Mouse (Mus musculus) forebrain, postnatal 0 days (tissue): ENCODE results near the gene Fam241a. TPM values are rescaled to one million over a fixed set of nuclear protein-coding genes. Genes with fewer than 3 reads are reported as not detected.

Experiments
- ATAC-seq: fragments of 200-750 bp; cut with Nextera tagmentation; 2 replicates; pipeline ENCODE4 v1.8.0; 2017; ENCODE audit warnings: mild to moderate bottlenecking, moderate library complexity
- DNase-seq: peaks from one replicate; pipeline ENCODE4 v3.0.0-alpha.2; 2015
- H3K27ac ChIP-seq: fragments of 300-500 bp; sonication (generic); 2 replicates; pipeline ENCODE4 v1.5.1; 2014; ENCODE audit warnings: low read depth, mild to moderate bottlenecking, antibody characterized with exemption, low read length, moderate library complexity, mixed read lengths
- H3K27me3 ChIP-seq: fragments of 300-500 bp; sonication (generic); 2 replicates; pipeline ENCODE4 v1.6.1; 2014; ENCODE audit warnings: mild to moderate bottlenecking, low read length, mixed read lengths; ENCODE audit not compliant: insufficient read depth
- H3K36me3 ChIP-seq: fragments of 300-500 bp; sonication (generic); 2 replicates; pipeline ENCODE4 v1.6.1; 2014; ENCODE audit warnings: mild to moderate bottlenecking, moderate library complexity; ENCODE audit not compliant: insufficient read depth
- H3K4me1 ChIP-seq: fragments of 300-500 bp; sonication (generic); 2 replicates; pipeline ENCODE4 v1.6.1; 2014; ENCODE audit warnings: antibody characterized with exemption; ENCODE audit not compliant: insufficient read depth
- H3K4me2 ChIP-seq: fragments of 300-500 bp; sonication (generic); 2 replicates; pipeline ENCODE4 v1.6.1; 2014; ENCODE audit warnings: low read depth, mild to moderate bottlenecking, moderate library complexity
- H3K4me3 ChIP-seq: fragments of 300-500 bp; sonication (generic); 2 replicates; pipeline ENCODE4 v1.5.1; 2014; ENCODE audit warnings: low read depth, low read length, mixed read lengths
- H3K9ac ChIP-seq: fragments of 300-500 bp; sonication (generic); 2 replicates; pipeline ENCODE4 v1.6.1; 2014; ENCODE audit warnings: mild to moderate bottlenecking
- H3K9me3 ChIP-seq: fragments of 300-500 bp; sonication (generic); 2 replicates; pipeline ENCODE4 v1.6.1; 2016; ENCODE audit warnings: low read length
- CTCF ChIP-seq: sonication (generic); IDR thresholded peaks from 2 replicates; pipeline ENCODE4 v1.5.1; 2016; ENCODE audit warnings: antibody characterized with exemption, control low read depth, low read depth
- WGBS: fragments of 180-500 bp; shearing (Covaris S2); extraction: QIAGEN DNeasy Blood & Tissue Kit; methylation state at CpG from one replicate; pipeline ENCODE4 v1.1.7; 2014; 5-methylcytosine and 5-hydroxymethylcytosine counted together
- polyA plus RNA-seq: library from polyadenylated mRNA; unstranded; fragments of >200 nt; fragmentation: Nextera tagmentation; extraction: Ambion mirVana; gene quantifications from 2 replicates; pipeline ENCODE4 v1.2.1, GENCODE M21; 2015
- total RNA-seq: library from RNA; depleted of rRNA; stranded (reverse); fragments of >200 nt; gene quantifications from 2 replicates; pipeline ENCODE4 v1.2.3, GENCODE M21; 2014

Fam241a gene
- total and polyA plus RNA-seq, 2 experiments from 2014 or later, result 7.4 to 13.7 TPM

DNA sequence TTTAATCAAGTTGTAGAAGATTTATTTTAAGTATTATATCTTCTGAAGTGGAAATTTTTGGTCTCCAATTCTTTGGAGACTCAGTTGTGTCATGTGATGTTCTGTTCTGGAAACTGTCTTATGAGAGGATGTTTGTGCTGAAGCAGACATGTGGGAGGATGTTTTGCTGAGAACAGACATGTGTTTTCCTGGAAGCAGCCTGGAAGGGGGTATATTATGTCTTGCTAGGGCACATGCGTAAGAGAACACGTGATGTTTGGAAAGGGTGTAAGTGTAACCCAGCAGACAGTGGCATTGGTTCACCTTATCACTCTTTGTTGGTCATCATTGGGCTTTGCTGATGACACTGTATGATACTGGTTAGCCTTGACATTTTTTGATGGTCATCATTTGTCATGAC lies 20.6 kb downstream of the Fam241a start:
- no peak overlapping the region for H3K27ac ChIP-seq

DNA sequence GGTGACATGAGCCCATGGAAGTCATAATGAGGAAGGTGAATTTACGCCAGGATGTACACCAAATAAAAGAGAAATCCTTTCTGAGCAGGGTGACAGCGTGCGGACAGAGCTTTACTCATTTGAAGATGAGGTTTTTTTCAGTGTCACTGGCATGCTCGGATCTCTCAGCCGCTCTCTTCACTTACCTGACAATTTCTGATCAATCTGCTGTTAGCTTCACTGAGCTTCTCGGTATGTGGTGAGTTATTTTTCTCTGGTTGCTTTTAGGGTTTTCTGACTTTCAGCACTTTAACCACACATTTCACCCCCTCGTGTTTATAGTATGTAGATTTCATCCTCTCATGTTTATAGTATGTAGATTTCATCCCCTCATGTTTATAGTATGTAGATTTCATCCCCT lies 21.1 kb downstream of the Fam241a start:
- no peaks in the 10 kb centered on the region for H3K27me3 ChIP-seq
- no peak for ATAC-seq
- no peak for DNase-seq
- H3K4me1 ChIP-seq, result no peaks in the 10 kb centered on the region
- no peaks in the 10 kb centered on the region for H3K9me3 ChIP-seq
- no peak overlapping the region for H3K27ac ChIP-seq
- no peak for TF ChIP-seq CTCF
- no peak overlapping the region for H3K4me2 ChIP-seq
- no peak overlapping the region for H3K9ac ChIP-seq
- WGBS, result 89% methylated on average over 7 of the region's 7 CpGs
- no peaks in the 10 kb centered on the region for H3K36me3 ChIP-seq
- no peak overlapping the region for H3K4me3 ChIP-seq

More for the DNA sequence above, 20.6 kb downstream of the Fam241a start:
- ATAC-seq, result no peak
- WGBS, result 88% methylated on average over 2 of the region's 2 CpGs
- H3K4me2 ChIP-seq, result no peak overlapping the region
- TF ChIP-seq CTCF, result no peak
- no peaks in the 10 kb centered on the region for H3K36me3 ChIP-seq
- no peaks in the 10 kb centered on the region for H3K27me3 ChIP-seq
- no peaks in the 10 kb centered on the region for H3K4me1 ChIP-seq
- H3K9me3 ChIP-seq, result no peaks in the 10 kb centered on the region
- no peak overlapping the region for H3K4me3 ChIP-seq
- no peak overlapping the region for H3K9ac ChIP-seq
- DNase-seq, result no peak

DNA sequence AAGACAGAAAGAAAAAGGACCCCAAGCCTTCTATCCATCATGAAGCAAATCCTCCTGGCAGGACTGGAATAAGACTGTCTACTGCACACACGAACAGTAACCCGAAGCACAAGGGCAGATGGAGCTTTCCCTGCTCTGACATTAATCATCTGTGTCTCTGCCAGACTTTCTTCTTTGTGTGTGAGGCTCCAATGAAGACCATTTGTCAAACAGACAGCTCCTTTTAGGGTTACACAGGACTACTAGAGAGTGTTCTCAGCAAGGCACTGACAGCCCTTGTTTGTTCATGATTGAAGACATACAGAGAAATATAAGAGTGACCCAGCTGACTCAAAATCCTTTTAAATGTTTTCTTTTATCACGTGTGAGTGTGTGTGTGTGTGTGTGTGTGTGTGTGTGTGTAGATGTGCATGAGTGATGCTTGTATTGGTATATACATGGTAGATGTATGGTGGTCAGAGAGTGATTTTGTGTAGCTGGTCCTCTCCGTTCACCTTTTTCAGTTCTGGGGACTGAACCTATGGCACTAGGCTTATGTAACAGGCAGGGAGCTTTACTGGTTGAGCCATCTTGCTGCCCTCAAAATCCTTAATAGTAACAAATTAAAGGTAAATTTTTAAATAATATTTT lies 21.8 kb downstream of the Fam241a start:
- no peak overlapping the region for H3K9ac ChIP-seq
- no peaks in the 10 kb centered on the region for H3K4me1 ChIP-seq
- H3K9me3 ChIP-seq, result no peaks in the 10 kb centered on the region
- H3K27me3 ChIP-seq, result no peaks in the 10 kb centered on the region
- ATAC-seq (peak; percentile 48), DNase-seq (no peak)
- H3K27ac ChIP-seq, result no peak overlapping the region
- TF ChIP-seq CTCF, result no peak
- H3K4me3 ChIP-seq, result no peak overlapping the region
- H3K36me3 ChIP-seq, result no peaks in the 10 kb centered on the region
- 42% methylated on average over 4 of the region's 4 CpGs for WGBS
- H3K4me2 ChIP-seq, result no peak overlapping the region

DNA sequence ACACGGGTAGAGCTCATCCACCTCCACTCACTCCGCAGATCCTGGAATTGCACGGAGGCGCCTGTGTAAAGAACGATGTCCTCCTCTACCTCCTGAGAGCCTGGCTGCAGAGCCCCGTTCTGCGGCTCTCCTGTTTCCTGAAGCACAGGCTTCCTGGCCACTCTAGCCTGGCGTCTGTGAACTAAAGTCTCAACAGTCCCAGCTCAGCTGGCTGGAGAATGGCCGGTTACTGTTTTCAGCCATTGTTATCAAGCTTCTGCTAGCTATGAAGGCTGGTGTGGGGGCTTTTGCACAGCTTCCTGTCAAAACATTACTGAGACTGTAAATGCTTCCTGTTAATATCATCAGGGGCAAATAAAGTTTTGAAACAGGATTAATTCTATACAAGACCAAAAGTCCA lies 24.5 kb downstream of the Fam241a start:
- Histone ChIP-seq H3K4me1 (no peaks in the 10 kb centered on the region), H3K9ac (no peak overlapping the region), H3K9me3 (no peaks in the 10 kb centered on the region), H3K27ac (no peak overlapping the region), H3K4me3 (no peak overlapping the region), H3K36me3 (no peaks in the 10 kb centered on the region), H3K27me3 (no peaks in the 10 kb centered on the region), H3K4me2 (no peak overlapping the region)
- no peak for ATAC-seq
- 87% methylated on average over 9 of the region's 9 CpGs for WGBS
- TF ChIP-seq CTCF, result no peak
- no peak for DNase-seq

- ATAC-seq, result peak; percentile 72
- no peak overlapping the region for H3K4me2 ChIP-seq
- WGBS, result 22% methylated on average over 5 of the region's 5 CpGs
Measured at GRCm38 (mm10) chr3:127868880-127869279, 27.2 kb downstream of the Fam241a start.

GRCm38 (mm10) chr3:127868046-127868758 lies 27.9 kb downstream of the Fam241a start:
- DNase-seq (peak; percentile 11), ATAC-seq (peak; percentile 55; the same call in 1 of the 2 replicates)
- 0 out of 2 replicates have a peak overlapping the region, but pooled peaks have one; percentile 15 for H3K27ac ChIP-seq
- no peak overlapping the region for H3K4me2 ChIP-seq
- no peaks in the 10 kb centered on the region for H3K9me3 ChIP-seq
- H3K27me3 ChIP-seq, result no peaks in the 10 kb centered on the region
- no peaks in the 10 kb centered on the region for H3K36me3 ChIP-seq
- 20% methylated on average over 9 of the region's 9 CpGs for whole genome bisulfite sequencing
- no peak overlapping the region for H3K9ac ChIP-seq
- no peak for TF ChIP-seq CTCF
- H3K4me1 ChIP-seq, result no peaks in the 10 kb centered on the region
- no peak overlapping the region for H3K4me3 ChIP-seq

More at GRCm38 (mm10) chr3:127868880-127869279, 27.2 kb downstream of the Fam241a start:
- Histone ChIP-seq H3K36me3 (no peaks in the 10 kb centered on the region), H3K4me3 (no peak overlapping the region), H3K27me3 (no peaks in the 10 kb centered on the region), H3K9ac (no peak overlapping the region), H3K4me1 (no peaks in the 10 kb centered on the region), H3K27ac (no peak overlapping the region), H3K9me3 (no peaks in the 10 kb centered on the region)
- TF ChIP-seq CTCF, result no peak
- peak; percentile 34 for DNase-seq

DNA sequence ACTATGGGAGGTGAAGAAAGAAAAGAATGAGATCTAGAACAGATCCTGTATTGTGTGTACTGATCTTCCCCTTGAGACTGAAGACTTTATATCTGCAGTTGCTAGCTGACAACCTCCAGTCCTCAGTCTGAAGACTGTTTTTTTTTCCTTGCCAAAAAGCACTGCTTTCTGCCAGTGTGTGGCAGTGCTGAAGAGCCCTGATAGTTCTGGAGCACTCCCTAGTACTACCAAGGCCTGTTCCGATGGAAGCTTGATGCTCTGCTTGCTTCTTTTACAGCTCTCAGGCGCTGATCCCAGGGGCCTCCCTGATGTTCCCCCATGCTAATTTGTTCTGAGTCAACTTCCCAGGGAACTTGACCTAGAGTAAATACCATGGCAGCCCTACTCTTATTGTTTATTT lies 31.9 kb downstream of the Fam241a start:
- no peaks in the 10 kb centered on the region for H3K36me3 ChIP-seq
- H3K4me1 ChIP-seq, result no peaks in the 10 kb centered on the region
- no peaks in the 10 kb centered on the region for H3K9me3 ChIP-seq
- 43% methylated on average over 2 of the region's 2 CpGs for WGBS
- no peak overlapping the region for H3K4me2 ChIP-seq
- DNase-seq (peak; percentile 10), ATAC-seq (peak; percentile 36; the same call in 1 of the 2 replicates)
- peak; percentile 34 for TF ChIP-seq CTCF
- H3K27ac ChIP-seq, result no peak overlapping the region
- no peaks in the 10 kb centered on the region for H3K27me3 ChIP-seq
- no peak overlapping the region for H3K9ac ChIP-seq
- no peak overlapping the region for H3K4me3 ChIP-seq
